ENCODE assay signal across 21 mouse cellular contexts in genomic region chr1:133171357-133171756, GRCm38 (mm10). TPM values are rescaled to one million over a fixed set of nuclear protein-coding genes. Genes with fewer than 3 reads are reported as not detected.
DNase-seq lines count a peak whose midpoint lies in the region; ATAC-seq lines count a peak whose summit lies in the region.
"Had no signal": no experiment of that assay in that cellular context is flagged by ENCODE, and none has a peak within 500 bp of the region (broad histone marks: within the 10 kb centered on the region; RNA-seq: fewer than 3 reads in every experiment).

No protein-coding gene starts in this region.

- no peak overlapping the region for H3K4me2 ChIP-seq in midbrain, embryonic 11.5 days
- H3K4me2 ChIP-seq: liver, embryonic 11.5 days had no signal

- H3K9ac ChIP-seq in midbrain, embryonic 11.5 days (ENCODE audit: low read length) = no peak overlapping the region

- H3K27me3 ChIP-seq in midbrain, embryonic 11.5 days (ENCODE audit: control insufficient read depth, insufficient read depth, low read length) = no peaks in the 10 kb centered on the region; the same call in 1 of the 2 replicates
- peaks cover 50% of the 10 kb centered on the region for H3K27me3 ChIP-seq in midbrain, embryonic 10.5 days (ENCODE audit: low read depth, poor library complexity, severe bottlenecking)

- 85% methylated on average over 9 of the region's 9 CpGs for WGBS in midbrain, embryonic 11.5 days
- 91% methylated on average over 9 of the region's 9 CpGs for WGBS in midbrain, embryonic 10.5 days

- DNase-seq in adrenal gland, postnatal 10 days = peak; percentile 10
- DNase-seq in adrenal gland, postnatal 25 days = no peak
- DNase-seq in frontal cortex, postnatal 25 days (ENCODE audit: low spot score in 2 of 2) = no peak
- DNase-seq in midbrain, embryonic 11.5 days (ENCODE audit: low spot score, missing footprints) = peak; percentile 17
- no peak for DNase-seq in midbrain, embryonic 10.5 days (ENCODE audit: low spot score)
- DNase-seq: cerebellum, adult 8-10 months; gastrocnemius, postnatal 10 days; kidney, postnatal 10 days; lung, adult 2 months; right cerebral cortex, postnatal 14 days; thymus, postnatal 14 days had no signal

- H3K27ac ChIP-seq in midbrain, embryonic 11.5 days (ENCODE audit: low read depth, low read length) = no peak overlapping the region
- no peak overlapping the region for H3K27ac ChIP-seq in midbrain, embryonic 10.5 days (replicated peaks)
- H3K27ac ChIP-seq: macrophage; stomach, postnatal 0 days had no signal

- H3K9me3 ChIP-seq in midbrain, embryonic 11.5 days (ENCODE audit: control insufficient read depth, low read length) = no peaks in the 10 kb centered on the region
- H3K9me3 ChIP-seq in midbrain, embryonic 10.5 days (replicated peaks) = no peaks in the 10 kb centered on the region

- ATAC-seq in frontal cortex, adult (ENCODE audit: low TSS enrichment) = peak; percentile 48; the same call in 1 of the 2 replicates
- no peak for ATAC-seq in midbrain, embryonic 11.5 days (ENCODE audit: low FRiP score)
- peak; percentile 34 to 57; a peak in 3 of 4 replicates for ATAC-seq in hematopoietic stem cell, adult 5-6 weeks (replicated peaks in 1 of 2; ENCODE audit: insufficient read depth in 1 of 2, low FRiP score in 2 of 2, low TSS enrichment in 1 of 2, low read depth in 1 of 2, poor library complexity in 2 of 2, severe bottlenecking in 2 of 2)
- ATAC-seq in erythroid progenitor cell, adult 5-6 weeks (replicated peaks; ENCODE audit: low FRiP score, poor library complexity, severe bottlenecking) = no peak
- ATAC-seq: intestine, postnatal 0 days; midbrain, embryonic 16.5 days had no signal

- H3K36me3 ChIP-seq in midbrain, embryonic 11.5 days (ENCODE audit: control insufficient read depth, insufficient read depth, low read length) = no peaks in the 10 kb centered on the region
- H3K36me3 ChIP-seq in midbrain, embryonic 10.5 days = no peaks in the 10 kb centered on the region

- no peak overlapping the region for H3K4me3 ChIP-seq in midbrain, embryonic 11.5 days (ENCODE audit: low read depth, low read length)
- H3K4me3 ChIP-seq in midbrain, embryonic 10.5 days = no peak overlapping the region
- H3K4me3 ChIP-seq: erythroblast, embryonic 14.5 days had no signal

- H3K4me1 ChIP-seq in midbrain, embryonic 11.5 days (ENCODE audit: control insufficient read depth, insufficient read depth, low read length) = no peaks in the 10 kb centered on the region
- peaks cover 14% of the 10 kb centered on the region for H3K4me1 ChIP-seq in midbrain, embryonic 10.5 days

RNA-seq across cellular contexts. Expression of gene Plekha6, which starts 7.3 kb away (rescaled TPM):
- 10 to 100 TPM; 16.9 to 21.7 TPM for total RNA-seq in adrenal gland, postnatal 10 days (2021)
- total RNA-seq in adrenal gland, postnatal 25 days (2021) = 13.5 and 18.4 TPM in 2 replicates
- 15.7 and 17.0 TPM in 2 replicates for polyA plus RNA-seq in midbrain, embryonic 11.5 days (2014; fragmentation: Nextera tagmentation; extraction: Ambion mirVana)
- polyA plus RNA-seq in midbrain, embryonic 10.5 days (2016; fragmentation: Nextera tagmentation; extraction: Ambion mirVana) = 12.5 and 15.7 TPM in 2 replicates
- total RNA-seq in hematopoietic stem cell, adult 5-6 weeks (2017) = 4.4 and 7.6 TPM in 2 replicates
- 0.36 TPM in 1 of 2 replicates, not detected in the other for total RNA-seq in erythroid progenitor cell, adult 5-6 weeks (2015; ENCODE audit: low replicate concordance)
- 0.51 TPM in 1 of 2 replicates, not detected in the other for total RNA-seq in erythroid progenitor cell, adult 5-6 weeks (2017; ENCODE audit: low replicate concordance)
- total RNA-seq: CH12.LX had no signal
- polyA plus RNA-seq: macrophage had no signal

RNA-seq across cellular contexts. Expression of gene Ppp1r15b, which starts 40.4 kb away (rescaled TPM):
- 100 to 1,000 TPM in 1 of 2 experiments, 10 to 100 TPM in 1; 83.1 to 108 TPM for total RNA-seq in adrenal gland, postnatal 10 days (2021)
- total RNA-seq in adrenal gland, postnatal 25 days (2021) = 82.5 and 88.1 TPM in 2 replicates
- 49.5 and 53.0 TPM in 2 replicates for polyA plus RNA-seq in midbrain, embryonic 11.5 days (2014; fragmentation: Nextera tagmentation; extraction: Ambion mirVana)
- 48.9 and 56.8 TPM in 2 replicates for polyA plus RNA-seq in midbrain, embryonic 10.5 days (2016; fragmentation: Nextera tagmentation; extraction: Ambion mirVana)
- total RNA-seq in hematopoietic stem cell, adult 5-6 weeks (2017) = 82.9 and 85.7 TPM in 2 replicates
- 131 and 152 TPM in 2 replicates for total RNA-seq in erythroid progenitor cell, adult 5-6 weeks (2015; ENCODE audit: low replicate concordance)
- total RNA-seq in erythroid progenitor cell, adult 5-6 weeks (2017; ENCODE audit: low replicate concordance) = 227 and 245 TPM in 2 replicates

Comparison
In these comparisons a context has a peak if more than half of its experiments do, and no peak if none do; other contexts are left out.
1. DNase-seq: peak in adrenal gland, postnatal 10 days (single experiment) and midbrain, embryonic 11.5 days (single experiment); none in adrenal gland, postnatal 25 days (single experiment), frontal cortex, postnatal 25 days (0 of 2) and midbrain, embryonic 10.5 days (single experiment).
2. ATAC-seq: peak in frontal cortex, adult (single experiment) and hematopoietic stem cell, adult 5-6 weeks (2 of 2); none in midbrain, embryonic 11.5 days (single experiment) and erythroid progenitor cell, adult 5-6 weeks (single experiment).